Mouse (Mus musculus): Measurements from ENCODE around the gene Cdc42ep2. TPM values are rescaled to one million over a fixed set of nuclear protein-coding genes. Genes with fewer than 3 reads are reported as not detected.

Gene Cdc42ep2
- total RNA-seq (2012; rRNA removed): 0.42 and 0.76 TPM in 2 replicates

DNA sequence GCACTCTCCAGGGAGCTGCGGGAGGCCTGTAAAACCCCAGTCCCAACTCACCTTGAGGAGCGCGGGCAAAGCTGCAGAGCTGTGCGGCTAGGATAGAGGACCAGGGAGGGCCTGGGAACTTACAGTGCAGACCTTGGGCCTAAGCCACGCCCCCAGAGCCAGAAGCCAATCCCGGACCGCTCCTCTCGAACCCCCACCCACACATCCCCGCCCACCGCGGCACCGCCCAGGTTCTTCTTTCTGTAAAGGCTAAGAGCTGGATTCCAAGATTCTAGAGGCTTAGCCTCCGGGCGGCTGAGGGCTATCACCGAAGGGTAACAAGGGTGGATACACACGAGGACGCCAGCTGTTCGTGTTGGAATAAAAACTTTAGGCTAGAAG is at the start of gene Cdc42ep2:
TSS of gene Cdc42ep2 (minus strand) at position 104 of the 381 bp plus-strand sequence.
- Histone ChIP-seq H3K4me3 (ENCODE audit: insufficient read depth in 1 of 2, low read depth in 1 of 2, low read length in 2 of 2, poor library complexity in 1 of 2, severe bottlenecking in 1 of 2) (peak within 1 kb of the TSS; percentile 39 to 86), H3K27ac (ENCODE audit: insufficient read depth, low read depth, low read length, poor library complexity, severe bottlenecking) (no peak within 1 kb of the TSS), H3K4me1 (ENCODE audit: control insufficient read depth in 2 of 2, insufficient read depth in 2 of 2, low read length in 2 of 2, poor library complexity in 1 of 2) (peaks cover 7% of the 10 kb centered on the region in 2 experiments; a peak in 2 of 4 replicates), H3K9ac (ENCODE audit: insufficient read depth, low read depth, low read length, poor library complexity, severe bottlenecking) (peak within 1 kb of the TSS; percentile 16; the same call in 1 of the 2 replicates), H3K36me3 (ENCODE audit: control insufficient read depth, insufficient read depth, low read length, poor library complexity, severe bottlenecking) (no peaks in the 10 kb centered on the region), H3K9me3 (ENCODE audit: control insufficient read depth, insufficient read depth, low read depth, low read length) (no peaks in the 10 kb centered on the region)
- in situ Hi-C loops (cut with MboI; ENCODE audit: low sequenced_read_pairs in 2 of 2, unreplicated experiment in 2 of 2): no loop called here
- peak; percentile 97 for DNase-seq (ENCODE audit: low read depth, low spot score)
- TF ChIP-seq MAFK (IDR thresholded peaks at IDR 0.05; ENCODE audit: insufficient read depth, low read depth, low read length) (no peak), ZC3H11A (IDR thresholded peaks at IDR 0.05; ENCODE audit: borderline replicate concordance, low read depth, low read length) (no peak), HCFC1 (IDR thresholded peaks at IDR 0.05; ENCODE audit: borderline replicate concordance, insufficient read depth, low read length) (no peak), CHD2 (IDR thresholded peaks at IDR 0.05; ENCODE audit: low read depth, low read length) (no peak), ZNF384 (IDR thresholded peaks at IDR 0.05; ENCODE audit: low read depth, low read length) (no peak)

DNA sequence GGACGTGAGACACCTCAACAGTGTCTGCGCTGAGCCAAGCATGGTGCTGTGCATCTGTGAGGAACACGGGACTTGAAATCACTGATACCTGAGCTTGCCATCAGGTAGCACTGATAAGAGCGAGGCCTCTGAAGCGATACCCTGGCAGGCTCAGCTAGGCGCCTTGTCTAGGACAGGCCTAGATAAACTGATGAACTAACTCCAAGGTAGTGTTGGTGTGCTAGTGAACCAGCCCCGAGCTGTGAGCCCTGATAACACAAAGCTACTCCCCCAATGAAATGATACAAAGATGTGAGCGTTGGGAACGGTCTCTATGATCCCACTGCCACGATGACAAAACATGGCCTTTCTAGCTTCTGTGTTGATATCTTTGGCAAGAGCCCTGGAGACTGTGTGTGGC is 43.0 kb upstream of the Cdc42ep2 start:
- no peak overlapping the region for H3K9ac ChIP-seq (ENCODE audit: insufficient read depth, low read depth, low read length, poor library complexity, severe bottlenecking)
- no peaks in the 10 kb centered on the region for H3K36me3 ChIP-seq (ENCODE audit: control insufficient read depth, insufficient read depth, low read length, poor library complexity, severe bottlenecking)
- peaks cover 3 to 5% of the 10 kb centered on the region in 2 experiments; a peak in 2 of 4 replicates for H3K4me1 ChIP-seq (ENCODE audit: control insufficient read depth in 2 of 2, insufficient read depth in 2 of 2, low read length in 2 of 2, poor library complexity in 1 of 2)
- DNase-seq (ENCODE audit: low read depth, low spot score): no peak
- H3K9me3 ChIP-seq (ENCODE audit: control insufficient read depth, insufficient read depth, low read depth, low read length): no peaks in the 10 kb centered on the region
- no peak overlapping the region for H3K4me3 ChIP-seq (ENCODE audit: insufficient read depth in 1 of 2, low read depth in 1 of 2, low read length in 2 of 2, poor library complexity in 1 of 2, severe bottlenecking in 1 of 2)
- TF ChIP-seq MAFK (IDR thresholded peaks at IDR 0.05; ENCODE audit: insufficient read depth, low read depth, low read length): no peak
- H3K27ac ChIP-seq (ENCODE audit: insufficient read depth, low read depth, low read length, poor library complexity, severe bottlenecking): no peak overlapping the region
- in situ Hi-C loops (cut with MboI; ENCODE audit: low sequenced_read_pairs in 2 of 2, unreplicated experiment in 2 of 2): loop anchor here in 1 of 2 experiments (10.0 kb wide), 1 partner anchor 157 kb away; the partner anchor contains the start of gene Snx15

DNA sequence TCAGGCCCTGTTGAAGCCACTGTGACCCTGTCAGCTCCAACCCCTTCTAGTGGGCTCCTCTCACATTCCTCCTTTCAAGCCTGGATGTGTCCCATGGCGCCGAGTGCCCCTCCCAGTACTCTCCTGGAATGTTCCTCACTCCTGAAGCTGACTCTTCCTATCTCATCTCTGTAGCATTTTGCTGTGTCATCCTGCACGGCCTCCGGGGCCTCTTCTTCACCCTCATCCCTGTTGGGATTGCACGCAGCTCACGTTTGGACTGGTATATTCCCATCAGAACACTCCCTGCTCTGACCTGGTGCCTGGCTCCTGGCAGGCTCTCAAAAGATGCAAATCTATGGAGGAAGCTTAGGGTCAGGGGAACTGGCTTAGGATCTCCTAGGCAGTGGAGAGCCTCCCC is 42.2 kb upstream of the Cdc42ep2 start:
- H3K27ac ChIP-seq (ENCODE audit: insufficient read depth, low read depth, low read length, poor library complexity, severe bottlenecking): 0 out of 2 replicates have a peak overlapping the region, but pooled peaks have one; percentile 9
- TF ChIP-seq MAFK (IDR thresholded peaks at IDR 0.05; ENCODE audit: insufficient read depth, low read depth, low read length) (peak; percentile 79), CHD2 (IDR thresholded peaks at IDR 0.05; ENCODE audit: low read depth, low read length) (no peak)
- no peaks in the 10 kb centered on the region for H3K9me3 ChIP-seq (ENCODE audit: control insufficient read depth, insufficient read depth, low read depth, low read length)
- H3K36me3 ChIP-seq (ENCODE audit: control insufficient read depth, insufficient read depth, low read length, poor library complexity, severe bottlenecking): no peaks in the 10 kb centered on the region
- H3K4me3 ChIP-seq (ENCODE audit: insufficient read depth in 1 of 2, low read depth in 1 of 2, low read length in 2 of 2, poor library complexity in 1 of 2, severe bottlenecking in 1 of 2): no peak overlapping the region
- DNase-seq (ENCODE audit: low read depth, low spot score): no peak
- peak overlapping the region; percentile 9; the same call in 1 of the 2 replicates for H3K9ac ChIP-seq (ENCODE audit: insufficient read depth, low read depth, low read length, poor library complexity, severe bottlenecking)
- in situ Hi-C loops (cut with MboI; ENCODE audit: low sequenced_read_pairs in 2 of 2, unreplicated experiment in 2 of 2): loop anchor here in 1 of 2 experiments (10.0 kb wide), 1 partner anchor 158 kb away; the partner anchor contains the start of gene Snx15
- peaks cover 5% of the 10 kb centered on the region in 2 experiments; a peak in 2 of 4 replicates for H3K4me1 ChIP-seq (ENCODE audit: control insufficient read depth in 2 of 2, insufficient read depth in 2 of 2, low read length in 2 of 2, poor library complexity in 1 of 2)

DNA sequence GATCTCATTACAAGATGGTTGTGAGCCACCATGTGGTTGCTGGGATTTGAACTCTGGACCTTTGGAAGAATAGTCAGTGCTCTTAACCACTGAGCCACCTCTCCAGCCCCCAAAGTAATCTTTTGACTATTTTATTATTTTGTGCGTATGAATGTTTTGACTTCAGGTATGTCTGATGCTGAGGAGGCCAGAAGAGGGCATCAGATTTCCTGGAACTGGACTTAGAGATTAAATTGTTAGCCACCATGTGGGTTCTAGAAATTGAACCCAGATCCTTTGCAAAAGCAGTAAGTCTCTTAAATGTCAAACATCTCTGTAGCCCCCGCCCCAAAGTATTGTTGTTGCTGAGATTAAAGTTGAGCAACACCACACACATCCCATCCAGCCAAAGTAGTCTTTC is 41.3 kb upstream of the Cdc42ep2 start:
- TF ChIP-seq CHD2 (IDR thresholded peaks at IDR 0.05; ENCODE audit: low read depth, low read length) (no peak), HCFC1 (IDR thresholded peaks at IDR 0.05; ENCODE audit: borderline replicate concordance, insufficient read depth, low read length) (no peak), ZNF384 (IDR thresholded peaks at IDR 0.05; ENCODE audit: low read depth, low read length) (no peak), ZC3H11A (IDR thresholded peaks at IDR 0.05; ENCODE audit: borderline replicate concordance, low read depth, low read length) (no peak), MAFK (IDR thresholded peaks at IDR 0.05; ENCODE audit: insufficient read depth, low read depth, low read length) (no peak)
- in situ Hi-C loops (cut with MboI; ENCODE audit: low sequenced_read_pairs in 2 of 2, unreplicated experiment in 2 of 2): loop anchor here in 1 of 2 experiments (10.0 kb wide), 1 partner anchor 159 kb away; the partner anchor contains the start of gene Snx15
- no peaks in the 10 kb centered on the region for H3K9me3 ChIP-seq (ENCODE audit: control insufficient read depth, insufficient read depth, low read depth, low read length)
- H3K4me1 ChIP-seq (ENCODE audit: control insufficient read depth in 2 of 2, insufficient read depth in 2 of 2, low read length in 2 of 2, poor library complexity in 1 of 2): peaks cover 5% of the 10 kb centered on the region in 2 experiments; a peak in 2 of 4 replicates
- peaks cover 3% of the 10 kb centered on the region; the same call in 1 of the 2 replicates for H3K36me3 ChIP-seq (ENCODE audit: control insufficient read depth, insufficient read depth, low read length, poor library complexity, severe bottlenecking)
- H3K9ac ChIP-seq (ENCODE audit: insufficient read depth, low read depth, low read length, poor library complexity, severe bottlenecking): no peak overlapping the region
- DNase-seq (ENCODE audit: low read depth, low spot score): no peak
- no peak overlapping the region for H3K4me3 ChIP-seq (ENCODE audit: insufficient read depth in 1 of 2, low read depth in 1 of 2, low read length in 2 of 2, poor library complexity in 1 of 2, severe bottlenecking in 1 of 2)
- H3K27ac ChIP-seq (ENCODE audit: insufficient read depth, low read depth, low read length, poor library complexity, severe bottlenecking): no peak overlapping the region

DNA sequence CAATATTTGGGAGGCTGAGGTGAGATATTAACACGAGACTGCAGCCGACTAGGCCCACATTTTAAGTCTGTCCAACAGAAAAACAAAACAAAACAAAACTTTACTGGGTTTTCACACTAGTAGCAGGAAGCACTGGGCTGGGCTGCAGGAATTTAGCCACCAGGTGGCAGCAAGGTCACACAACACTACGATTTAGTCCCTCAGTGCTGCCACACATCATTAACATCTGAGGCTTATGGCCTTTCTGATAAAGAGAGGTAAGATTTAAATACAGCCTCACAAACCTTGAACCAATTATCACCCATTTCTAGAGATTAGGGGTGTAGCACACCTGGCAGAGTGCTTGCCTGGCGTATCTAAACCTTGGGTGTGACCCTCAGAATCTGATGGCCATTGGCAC is 40.7 kb upstream of the Cdc42ep2 start:
- no peak overlapping the region for H3K9ac ChIP-seq (ENCODE audit: insufficient read depth, low read depth, low read length, poor library complexity, severe bottlenecking)
- H3K4me1 ChIP-seq (ENCODE audit: control insufficient read depth in 2 of 2, insufficient read depth in 2 of 2, low read length in 2 of 2, poor library complexity in 1 of 2): peaks cover 5% of the 10 kb centered on the region in 2 experiments; a peak in 2 of 4 replicates
- H3K4me3 ChIP-seq (ENCODE audit: insufficient read depth in 1 of 2, low read depth in 1 of 2, low read length in 2 of 2, poor library complexity in 1 of 2, severe bottlenecking in 1 of 2): no peak overlapping the region
- DNase-seq (ENCODE audit: low read depth, low spot score): peak; percentile 73
- no peak overlapping the region for H3K27ac ChIP-seq (ENCODE audit: insufficient read depth, low read depth, low read length, poor library complexity, severe bottlenecking)
- TF ChIP-seq CHD2 (IDR thresholded peaks at IDR 0.05; ENCODE audit: low read depth, low read length) (no peak), ZC3H11A (IDR thresholded peaks at IDR 0.05; ENCODE audit: borderline replicate concordance, low read depth, low read length) (peak; percentile 77; the same call in 1 of the 2 replicates)
- H3K36me3 ChIP-seq (ENCODE audit: control insufficient read depth, insufficient read depth, low read length, poor library complexity, severe bottlenecking): peaks cover 8% of the 10 kb centered on the region; the same call in 1 of the 2 replicates
- in situ Hi-C loops (cut with MboI; ENCODE audit: low sequenced_read_pairs in 2 of 2, unreplicated experiment in 2 of 2): loop anchor here in 1 of 2 experiments (10.0 kb wide), 1 partner anchor 160 kb away; the partner anchor contains the start of gene Snx15
- H3K9me3 ChIP-seq (ENCODE audit: control insufficient read depth, insufficient read depth, low read depth, low read length): no peaks in the 10 kb centered on the region
